Mouse (Mus musculus): ENCODE measurements at regions not wholly inside any gene's neighbourhood (a gene's known extent, or its start where the extent isn't known, plus 50 kb on each side); places are given as distances from the start of the nearest gene placed in this dataset.

- no peak for DNase-seq
Measured at GRCm38 (mm10) chr14:68224152-68224551, 1069.9 kb downstream of the Synb start.

DNA sequence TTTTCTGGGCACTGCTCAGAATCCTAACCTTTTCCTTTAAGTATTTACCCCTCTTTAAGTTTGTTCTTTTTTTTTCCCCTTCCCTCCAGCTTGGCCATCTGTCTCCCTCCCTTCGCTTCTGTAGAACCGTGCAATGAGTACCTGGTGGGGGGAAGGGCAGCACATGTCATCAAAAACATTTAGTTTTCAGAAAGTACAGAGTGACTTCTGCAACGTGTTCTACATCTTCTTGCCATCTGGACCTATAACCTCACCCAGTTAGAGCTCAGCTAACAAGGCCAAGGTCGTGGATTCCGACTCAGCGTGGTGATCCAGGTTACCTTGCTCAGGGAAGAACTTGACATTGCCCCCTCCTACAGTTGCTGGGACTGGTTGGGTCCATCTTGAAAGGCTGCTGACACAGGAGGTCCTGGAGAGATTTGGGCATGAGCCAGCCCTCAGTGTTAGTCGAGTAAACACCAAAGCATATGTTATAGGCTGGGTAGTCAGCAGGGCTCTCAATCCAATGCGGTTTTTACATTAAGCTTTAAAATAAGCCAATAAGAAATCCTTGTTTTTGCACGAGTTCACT, 1075.0 kb downstream of the Synb start:
- no peak for DNase-seq

DNA sequence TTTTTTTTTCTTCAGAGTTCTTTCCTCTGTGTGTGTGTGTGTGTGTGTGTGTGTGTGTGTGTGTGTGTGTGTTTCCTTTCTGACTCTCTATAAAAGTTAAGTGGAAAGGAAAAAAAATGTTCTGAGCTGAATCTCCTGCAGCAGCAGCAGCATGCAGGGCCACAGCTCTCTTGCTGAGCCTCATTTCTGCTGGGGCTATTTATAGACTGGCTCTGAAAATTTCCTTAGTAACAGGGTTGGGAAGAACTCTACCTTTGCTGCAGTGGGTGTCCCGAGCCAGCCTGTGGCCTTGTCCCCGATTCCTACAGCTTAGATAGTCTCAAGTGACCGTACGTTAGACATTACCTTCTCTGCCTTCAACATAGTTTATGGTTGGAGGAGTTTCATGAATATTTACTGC, 1075.6 kb downstream of the Synb start:
- DNase-seq = no peak

GRCm38 (mm10) chr14:68217986-68218385, 1076.1 kb downstream of the Synb start:
- no peak for DNase-seq

- DNase-seq = no peak
Measured at GRCm38 (mm10) chr14:68213879-68214278, 1080.2 kb downstream of the Synb start.

DNA sequence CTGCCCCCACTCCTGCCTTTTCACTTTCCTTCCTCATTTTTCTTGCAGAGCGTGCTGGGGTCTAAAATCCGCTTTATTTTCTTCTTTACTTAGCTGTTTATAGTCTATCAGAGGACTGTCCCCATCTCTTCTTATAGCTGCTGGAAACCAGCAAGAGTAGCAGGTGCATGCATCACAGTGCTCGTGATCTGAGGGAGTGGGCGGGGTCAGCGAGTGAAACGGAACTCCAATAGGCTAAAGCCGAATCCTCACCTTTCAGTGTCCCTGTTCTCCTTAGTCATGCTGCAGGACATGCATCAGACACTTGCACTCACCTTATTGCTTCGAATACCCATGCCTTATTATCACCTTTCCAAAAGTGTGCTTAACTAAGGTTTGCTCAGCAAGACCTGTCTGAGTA, 1095.3 kb downstream of the Synb start:
- DNase-seq = no peak

DNA sequence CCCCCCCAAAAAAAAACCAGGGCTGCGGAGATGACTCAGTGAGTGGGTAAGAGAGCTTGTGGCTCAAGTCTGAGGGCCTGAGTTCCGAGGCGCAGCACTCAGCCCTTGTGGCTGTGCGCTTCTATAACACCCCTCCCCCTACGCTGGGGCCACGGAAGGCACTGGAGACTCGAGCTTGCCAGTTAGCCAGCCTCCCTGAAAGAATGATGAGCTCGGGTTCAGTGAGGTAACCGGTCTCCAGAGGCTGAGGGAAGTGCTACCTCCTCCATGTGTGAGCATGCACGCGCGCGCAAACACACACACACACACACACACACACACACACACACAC, 1096.7 kb downstream of the Synb start:
- no peak for DNase-seq

DNA sequence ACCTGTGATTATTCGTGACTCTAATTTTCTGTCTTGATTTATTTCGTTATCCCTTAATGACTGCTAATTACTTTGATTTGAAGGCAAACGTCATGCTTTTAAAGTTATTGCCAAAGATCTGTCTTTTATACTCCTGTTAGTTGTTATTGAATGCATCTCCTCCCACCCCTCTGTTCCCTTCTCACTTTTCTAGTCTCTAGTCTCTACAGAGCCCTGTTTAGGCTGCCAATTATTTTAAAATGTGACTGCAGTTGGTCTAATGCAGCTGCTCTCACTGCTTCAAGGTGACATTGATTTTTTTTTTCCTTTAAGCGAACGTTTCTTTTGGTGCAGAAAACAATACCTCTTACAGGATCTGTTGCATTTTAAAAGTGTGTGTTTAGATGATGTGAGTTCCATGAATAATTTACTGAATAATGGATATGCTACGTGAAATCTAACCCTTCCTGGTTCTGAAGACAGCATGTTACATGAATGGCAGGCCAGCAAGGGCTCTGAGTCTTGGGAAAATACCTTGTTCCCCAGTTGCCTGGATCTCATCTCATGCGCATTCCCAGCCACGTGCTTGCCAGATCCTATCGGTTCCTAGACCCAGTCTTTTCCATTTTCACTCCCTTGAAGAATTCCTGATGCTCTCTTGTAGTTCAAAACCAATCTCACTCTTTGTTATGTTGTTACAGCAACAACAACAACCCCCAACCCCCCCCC, 1097.2 kb downstream of the Synb start:
- DNase-seq = no peak

GRCm38 (mm10) chr14:68196201-68196600, 1097.9 kb downstream of the Synb start:
- no peak for DNase-seq

DNA sequence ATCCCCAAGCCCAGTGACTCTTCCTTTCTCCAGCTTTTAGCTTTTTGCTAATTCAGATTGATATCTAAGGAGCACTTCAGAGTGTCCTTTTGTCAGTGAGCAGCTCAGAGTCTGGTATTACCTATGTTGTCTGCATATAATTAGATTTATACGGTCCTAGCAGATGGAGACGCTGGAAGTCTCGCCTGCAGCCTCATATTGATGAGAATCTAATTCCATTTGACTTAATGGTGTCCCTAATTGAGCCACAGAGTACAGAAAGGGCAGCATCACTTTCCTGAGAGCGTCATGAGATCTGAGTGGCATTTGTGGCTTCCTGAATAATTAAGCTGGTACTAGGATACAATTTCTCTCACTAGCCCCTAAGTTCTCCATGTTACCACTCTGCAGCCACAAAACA, 1104.2 kb downstream of the Synb start:
- no peak for DNase-seq

- no peak for DNase-seq
Measured at GRCm38 (mm10) chr14:68188325-68188724, 1105.8 kb downstream of the Synb start.

DNA sequence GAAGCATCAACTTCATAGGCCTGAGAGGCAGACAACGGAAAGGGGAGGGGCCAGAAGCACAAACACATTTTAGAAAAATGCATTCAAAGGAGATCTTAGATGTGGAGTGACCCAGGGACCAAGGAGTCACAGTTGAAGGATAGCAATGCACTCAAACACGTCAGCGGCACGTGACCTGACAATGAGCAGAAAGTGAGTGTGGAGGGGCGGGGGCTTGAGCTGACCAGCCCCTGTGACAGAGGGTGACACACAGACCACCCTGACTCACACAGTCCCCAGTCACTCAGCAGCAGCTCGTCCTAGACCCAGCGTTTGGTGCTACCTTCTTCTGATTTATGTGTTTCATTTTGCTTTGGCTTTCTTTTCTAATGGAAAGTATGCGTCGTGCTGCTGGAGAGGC, 1111.5 kb downstream of the Synb start:
- DNase-seq = no peak

- no peak for DNase-seq
Measured at GRCm38 (mm10) chr14:68181168-68181567, 1112.9 kb downstream of the Synb start.
